Mouse (Mus musculus) urinary bladder, postnatal 4 days (tissue): Measurements from ENCODE around the gene Tkfc.
A peak's percentile ranks its signal among the peaks of the same experiment; 100 is the strongest.
"Not testable (repeated sequence)": the region's sequence is repeated elsewhere in the genome, so short reads cannot be mapped to it uniquely, and the experiment has no call there.

Experiments used
- DNase-seq, 2 experiments: peaks; one replicate each; pipeline ENCODE4 v3.0.0; 2021 to 2022; ENCODE audit warnings: low spot score in 2 of 2

Gene Tkfc

GRCm38 (mm10) chr19:10587231-10587630 is 18.2 kb downstream of the Tkfc start:
- no peak for DNase-seq

- DNase-seq, result no peak
These were observed 20.3 kb downstream of the Tkfc start for GRCm38 (mm10) chr19:10585112-10585511.

- DNase-seq, result no peak
These were observed 21.8 kb downstream of the Tkfc start for GRCm38 (mm10) chr19:10583550-10584146.

- DNase-seq, result no peak
These were observed 23.5 kb downstream of the Tkfc start for GRCm38 (mm10) chr19:10581984-10582383.

- DNase-seq, result no peak
These were observed 24.7 kb downstream of the Tkfc start for GRCm38 (mm10) chr19:10580761-10581160.

- no peak for DNase-seq
These were observed 25.4 kb downstream of the Tkfc start for GRCm38 (mm10) chr19:10580102-10580501.

- peak; percentile 88 to 91 for DNase-seq
These were observed 28.5 kb downstream of the Tkfc start, which contains the start of the genes Cyb561a3 and Tmem138 for GRCm38 (mm10) chr19:10576690-10577561. TSS of gene Cyb561a3 (plus strand) at chr19:10577172. TSS of gene Tmem138 (minus strand) at chr19:10577362.

GRCm38 (mm10) chr19:10569627-10570026 is 35.8 kb downstream of the Tkfc start:
- DNase-seq, result no peak

- DNase-seq, result no peak
These were observed 40.2 kb downstream of the Tkfc start for GRCm38 (mm10) chr19:10565217-10565616.

- no peak for DNase-seq
These were observed 41.2 kb downstream of the Tkfc start for GRCm38 (mm10) chr19:10564278-10564677.

GRCm38 (mm10) chr19:10562351-10562750 is 43.1 kb downstream of the Tkfc start:
- no peak for DNase-seq

GRCm38 (mm10) chr19:10561558-10562314 is 43.7 kb downstream of the Tkfc start:
- DNase-seq, result no peak

GRCm38 (mm10) chr19:10560108-10560507 is 45.3 kb downstream of the Tkfc start:
- DNase-seq, result no peak

- not testable (repeated sequence) for DNase-seq
These were observed 47.5 kb downstream of the Tkfc start for GRCm38 (mm10) chr19:10557837-10558375.

GRCm38 (mm10) chr19:10557430-10557829 is 48.0 kb downstream of the Tkfc start:
- no peak for DNase-seq

- DNase-seq, result no peak
These were observed 48.5 kb downstream of the Tkfc start for GRCm38 (mm10) chr19:10557001-10557400.

GRCm38 (mm10) chr19:10555624-10556510 is 49.6 kb downstream of the Tkfc start, which contains the start of gene Tmem216:
TSS of gene Tmem216 (minus strand) at chr19:10556238.
- peak; percentile 75 to 82 for DNase-seq

GRCm38 (mm10) chr19:10539454-10539853 is 66.0 kb downstream of the Tkfc start:
- DNase-seq, result no peak
